Mouse (Mus musculus) B cell, adult (primary cell): Measurements from ENCODE around the gene 1700024B05Rik. TPM values are rescaled to one million over a fixed set of nuclear protein-coding genes. Genes with fewer than 3 reads are reported as not detected.

Source experiments
- total RNA-seq: library from RNA; stranded (reverse); gene quantifications from 4 replicates; pipeline ENCODE4 v1.2.4, GENCODE M21; 2023; ENCODE audit not compliant: inconsistent age

Gene 1700024B05Rik
- not detected in 4 replicates for total RNA-seq

DNA sequence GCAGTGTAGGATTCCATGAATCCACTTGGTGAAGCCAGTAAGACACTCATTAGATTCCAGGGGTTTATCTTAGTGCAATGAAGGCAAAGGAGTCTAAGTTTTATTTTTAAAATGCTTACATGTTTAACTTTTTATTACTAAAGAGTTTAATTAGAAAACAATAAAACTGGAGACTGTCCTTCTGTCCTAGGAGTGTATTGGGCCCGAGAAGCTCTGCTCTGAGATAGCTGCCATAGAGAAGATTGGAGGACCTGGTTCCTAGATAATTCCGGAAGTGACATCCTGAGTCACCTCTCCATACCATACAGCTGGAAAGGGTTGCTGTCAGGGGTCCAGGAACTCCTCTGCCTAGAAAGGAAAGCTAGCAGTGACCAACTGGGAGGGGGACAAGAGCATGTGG lies at the start of gene 1700024B05Rik:
Gene 1700024B05Rik, plus strand, starts transcription at position 301 of the 400 bp plus-strand sequence.

DNA sequence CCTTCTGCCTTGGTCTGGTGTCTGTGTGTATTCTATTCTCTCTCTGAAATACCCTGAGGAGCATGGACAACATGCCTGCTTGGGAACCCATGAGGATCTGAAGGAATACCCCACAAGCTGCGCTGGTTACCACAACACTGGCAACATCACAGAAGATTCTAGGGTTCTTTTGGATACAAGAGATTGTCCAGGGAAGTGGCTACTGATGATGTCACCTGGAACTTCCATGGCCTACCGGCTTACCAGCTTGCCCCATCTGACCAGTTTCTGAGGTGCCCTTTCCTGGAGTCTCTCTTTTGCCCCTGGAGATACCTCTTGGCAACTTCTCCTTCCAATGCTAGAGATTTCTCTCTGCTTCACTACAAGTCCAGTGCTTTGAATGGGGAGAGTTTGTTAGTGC lies 36.6 kb upstream of the 1700024B05Rik start, which contains the start of gene Gm7980:
Gene Gm7980, minus strand, starts transcription at position 101 of the 400 bp plus-strand sequence.

DNA sequence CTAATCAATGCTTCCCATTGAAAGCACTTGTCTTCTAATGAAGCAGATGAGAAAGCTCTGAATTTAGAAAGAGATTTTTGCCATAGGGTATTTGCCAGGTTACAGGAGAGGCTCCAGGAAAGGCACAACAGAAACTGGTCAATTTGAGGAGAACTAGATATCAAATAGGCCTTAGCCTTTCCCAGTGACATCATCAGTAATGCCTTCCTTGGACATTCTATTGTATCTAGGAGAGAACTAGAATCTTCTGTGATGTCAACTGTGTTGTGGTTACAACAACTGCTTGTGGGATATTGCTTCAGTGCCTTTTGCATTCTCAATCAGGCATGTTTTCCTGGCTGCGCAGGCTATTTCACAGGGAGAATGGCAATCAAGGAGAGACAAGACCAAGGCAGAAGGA lies 19.1 kb upstream of the 1700024B05Rik start, which contains the start of gene 1700049E17Rik1:
Gene 1700049E17Rik1, plus strand, starts transcription at position 301 of the 400 bp plus-strand sequence.

DNA sequence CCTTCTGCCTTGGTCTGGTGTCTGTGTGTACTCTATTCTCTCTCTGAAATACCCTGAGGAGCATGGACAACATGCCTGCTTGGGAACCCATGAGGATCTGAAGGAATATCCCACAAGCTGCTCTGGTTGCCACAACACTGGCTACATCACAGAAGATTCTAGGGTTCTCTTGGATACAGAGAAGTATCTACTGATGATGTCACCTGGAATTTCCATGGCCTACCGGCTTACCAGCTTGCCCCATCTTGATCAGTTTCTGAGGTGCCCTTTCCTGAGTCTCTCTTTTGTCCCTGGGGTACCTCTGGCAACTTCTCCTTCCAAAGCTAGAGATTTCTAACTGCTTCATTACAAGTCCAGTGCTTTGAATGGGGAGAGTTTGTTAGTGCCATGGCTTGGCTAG lies 24.0 kb downstream of the 1700024B05Rik start, which contains the start of gene Gm6401:
Gene Gm6401, minus strand, starts transcription at position 101 of the 400 bp plus-strand sequence.

DNA sequence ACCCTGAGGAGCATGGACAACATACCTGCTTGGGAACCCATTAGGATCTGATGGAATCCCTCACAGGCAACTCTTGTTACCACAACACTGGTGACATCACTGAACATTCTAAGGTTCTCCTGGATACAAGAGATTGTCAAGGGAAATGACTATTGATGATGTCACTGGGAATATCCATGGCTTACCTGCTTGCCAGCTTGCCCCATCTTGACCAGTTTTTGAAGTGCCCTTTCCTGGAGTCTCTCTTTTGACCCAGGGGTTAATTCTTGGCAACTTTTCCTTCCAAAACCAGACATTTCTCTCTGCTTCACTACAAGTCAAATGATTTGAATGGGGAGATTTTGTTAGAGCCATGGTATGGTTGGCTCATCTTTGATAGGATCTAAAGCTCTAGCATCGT lies 39.4 kb downstream of the 1700024B05Rik start, which contains the start of gene Gm3543:
Gene Gm3543, minus strand, starts transcription at position 101 of the 400 bp plus-strand sequence.

Other genes starting within 250 kb of the 1700024B05Rik start
- gene Gm8068, start 242.1 kb upstream of the 1700024B05Rik start, total RNA-seq: not detected in 4 replicates
- gene Gm7929, start 193.4 kb upstream of the 1700024B05Rik start, total RNA-seq: not detected in 4 replicates
- gene Gm47189, start 171.6 kb upstream of the 1700024B05Rik start, total RNA-seq: not detected in 4 replicates
- not detected in 4 replicates for gene Gm7980, start 36.7 kb upstream of the 1700024B05Rik start, total RNA-seq
- gene 1700049E17Rik1, start 19.0 kb upstream of the 1700024B05Rik start, total RNA-seq: not detected in 4 replicates
- not detected in 4 replicates for gene Gm6401, start 23.9 kb downstream of the 1700024B05Rik start, total RNA-seq
- not detected in 4 replicates for gene Gm3543, start 39.3 kb downstream of the 1700024B05Rik start, total RNA-seq
- gene Gm7951, start 173.4 kb downstream of the 1700024B05Rik start, total RNA-seq: not detected in 4 replicates
- not detected in 4 replicates for gene Gm17027, start 218.6 kb downstream of the 1700024B05Rik start, total RNA-seq
- gene Gm3573, start 246.8 kb downstream of the 1700024B05Rik start, total RNA-seq: not detected in 4 replicates